Mouse (Mus musculus) hindbrain, embryonic 11.5 days (tissue): Measurements from ENCODE around the gene Hist1h1d. TPM values are rescaled to one million over a fixed set of nuclear protein-coding genes. Genes with fewer than 3 reads are reported as not detected.

ENCODE experiments used
- ATAC-seq: fragments of 200-750 bp; cut with Nextera tagmentation; 2 replicates; pipeline ENCODE4 v1.8.0; 2017; ENCODE audit warnings: mild to moderate bottlenecking, moderate TSS enrichment, moderate library complexity; ENCODE audit not compliant: low FRiP score
- DNase-seq: peaks from one replicate; pipeline ENCODE4 v3.0.0-alpha.2; 2015; ENCODE audit warnings: low spot score
- H3K27ac ChIP-seq: fragments of 300-500 bp; sonication (generic); 2 replicates; pipeline ENCODE4 v1.5.1; 2014; ENCODE audit warnings: mild to moderate bottlenecking, low read depth, low read length
- H3K27me3 ChIP-seq: fragments of 300-500 bp; sonication (generic); 2 replicates; pipeline ENCODE4 v1.6.1; 2014; ENCODE audit warnings: mild to moderate bottlenecking, low read length, moderate library complexity, mixed read lengths; ENCODE audit not compliant: control insufficient read depth, insufficient read depth
- H3K36me3 ChIP-seq: fragments of 300-500 bp; sonication (generic); 2 replicates; pipeline ENCODE4 v1.6.1; 2014; ENCODE audit warnings: mild to moderate bottlenecking, low read length, moderate library complexity, mixed read lengths; ENCODE audit not compliant: control insufficient read depth, insufficient read depth
- H3K4me1 ChIP-seq: fragments of 300-500 bp; sonication (generic); replicated peaks from 2 replicates; pipeline ENCODE4 v1.6.1; 2014; ENCODE audit warnings: low read length, mixed read lengths; ENCODE audit not compliant: control insufficient read depth, insufficient read depth
- H3K4me2 ChIP-seq: fragments of 300-500 bp; sonication (generic); replicated peaks from 2 replicates; pipeline ENCODE4 v1.6.1; 2014; ENCODE audit warnings: mild to moderate bottlenecking, low read depth, low read length
- H3K4me3 ChIP-seq: fragments of 300-500 bp; sonication (generic); 2 replicates; pipeline ENCODE4 v1.5.1; 2014; ENCODE audit warnings: low read depth, low read length
- H3K9ac ChIP-seq: fragments of 300-500 bp; sonication (generic); 2 replicates; pipeline ENCODE4 v1.6.1; 2014; ENCODE audit warnings: low read depth, low read length
- H3K9me3 ChIP-seq: fragments of 300-500 bp; sonication (generic); 2 replicates; pipeline ENCODE4 v1.6.1; 2016; ENCODE audit warnings: low read length; ENCODE audit not compliant: control insufficient read depth
- WGBS: fragments of 180-500 bp; shearing (Covaris S2); extraction: QIAGEN DNeasy Blood & Tissue Kit; methylation state at CpG from one replicate; pipeline ENCODE4 v1.1.7; 2014; 5-methylcytosine and 5-hydroxymethylcytosine counted together
- polyA plus RNA-seq: library from polyadenylated mRNA; unstranded; fragments of >200 nt; fragmentation: Nextera tagmentation; extraction: Ambion mirVana; gene quantifications from 2 replicates; pipeline ENCODE4 v1.2.1, GENCODE M21; 2014

The Hist1h1d gene
- polyA plus RNA-seq, 1 experiment from 2014 or later = 0.56 TPM

GRCm38 (mm10) chr13:23515826-23516620 is 37.0 kb upstream of the Hist1h1d start:
- Histone ChIP-seq H3K9ac (peak overlapping the region; percentile 32; the same call in 1 of the 2 replicates), H3K4me3 (peak overlapping the region; percentile 40; the same call in 1 of the 2 replicates), H3K27ac (no peak overlapping the region), H3K27me3 (no peaks in the 10 kb centered on the region), H3K36me3 (no peaks in the 10 kb centered on the region), H3K4me1 (no peaks in the 10 kb centered on the region), H3K4me2 (peak overlapping the region; percentile 49), H3K9me3 (no peaks in the 10 kb centered on the region)
- WGBS = 53% methylated on average over 15 of the region's 15 CpGs
- DNase-seq (no peak), ATAC-seq (no peak)

- peak overlapping the region; percentile 42 for H3K4me2 ChIP-seq
- no peak overlapping the region for H3K9ac ChIP-seq
- H3K27me3 ChIP-seq = no peaks in the 10 kb centered on the region
- no peaks in the 10 kb centered on the region for H3K36me3 ChIP-seq
- under 1% methylated on average over 19 of the region's 19 CpGs for WGBS
- peak overlapping the region; percentile 40 for H3K4me3 ChIP-seq
- peak; percentile 86 for DNase-seq
- no peaks in the 10 kb centered on the region for H3K4me1 ChIP-seq
- H3K27ac ChIP-seq = no peak overlapping the region
- peak; percentile 76; the same call in 1 of the 2 replicates for ATAC-seq
- H3K9me3 ChIP-seq = no peaks in the 10 kb centered on the region
These were observed 36.0 kb upstream of the Hist1h1d start for GRCm38 (mm10) chr13:23516822-23517602.

- H3K4me1 ChIP-seq = no peaks in the 10 kb centered on the region
- ATAC-seq (peak; percentile 91), DNase-seq (peak; percentile 89)
- H3K4me3 ChIP-seq = peak overlapping the region; percentile 40
- no peak overlapping the region for H3K9ac ChIP-seq
- H3K27me3 ChIP-seq = no peaks in the 10 kb centered on the region
- H3K27ac ChIP-seq = no peak overlapping the region
- WGBS = under 1% methylated on average over 27 of the region's 27 CpGs
- peak overlapping the region; percentile 44 for H3K4me2 ChIP-seq
- H3K9me3 ChIP-seq = no peaks in the 10 kb centered on the region
- no peaks in the 10 kb centered on the region for H3K36me3 ChIP-seq
These were observed 35.3 kb upstream of the Hist1h1d start for GRCm38 (mm10) chr13:23517603-23518294.

GRCm38 (mm10) chr13:23518295-23518603 is 34.8 kb upstream of the Hist1h1d start:
- Histone ChIP-seq H3K27me3 (no peaks in the 10 kb centered on the region), H3K4me3 (peak overlapping the region; percentile 40), H3K9me3 (no peaks in the 10 kb centered on the region), H3K36me3 (no peaks in the 10 kb centered on the region), H3K27ac (no peak overlapping the region), H3K9ac (no peak overlapping the region), H3K4me1 (no peaks in the 10 kb centered on the region), H3K4me2 (peak overlapping the region; percentile 44)
- WGBS = under 1% methylated on average over 6 of the region's 6 CpGs
- DNase-seq = no peak
- no peak for ATAC-seq

GRCm38 (mm10) chr13:23518885-23519284 is 34.2 kb upstream of the Hist1h1d start:
- H3K4me3 ChIP-seq = peak overlapping the region; percentile 27
- H3K27me3 ChIP-seq = no peaks in the 10 kb centered on the region
- ATAC-seq (peak; percentile 63; the same call in 1 of the 2 replicates), DNase-seq (peak; percentile 88)
- H3K4me1 ChIP-seq = no peaks in the 10 kb centered on the region
- no peaks in the 10 kb centered on the region for H3K36me3 ChIP-seq
- no peak overlapping the region for H3K9ac ChIP-seq
- WGBS = 0% methylated on average over 6 of the region's 6 CpGs
- peak overlapping the region; percentile 38 for H3K4me2 ChIP-seq
- no peaks in the 10 kb centered on the region for H3K9me3 ChIP-seq
- H3K27ac ChIP-seq = no peak overlapping the region

GRCm38 (mm10) chr13:23519416-23519815 is 33.6 kb upstream of the Hist1h1d start:
- Histone ChIP-seq H3K9ac (no peak overlapping the region), H3K36me3 (no peaks in the 10 kb centered on the region), H3K27me3 (no peaks in the 10 kb centered on the region), H3K27ac (no peak overlapping the region), H3K9me3 (no peaks in the 10 kb centered on the region), H3K4me1 (no peaks in the 10 kb centered on the region), H3K4me3 (peak overlapping the region; percentile 27), H3K4me2 (peak overlapping the region; percentile 38)
- under 1% methylated on average over 10 of the region's 10 CpGs for WGBS
- DNase-seq (peak; percentile 90), ATAC-seq (peak; percentile 58)

- H3K4me2 ChIP-seq = no peak overlapping the region
- no peak overlapping the region for H3K9ac ChIP-seq
- H3K9me3 ChIP-seq = no peaks in the 10 kb centered on the region
- H3K36me3 ChIP-seq = no peaks in the 10 kb centered on the region
- ATAC-seq (no peak), DNase-seq (peak; percentile 79)
- under 1% methylated on average over 14 of the region's 14 CpGs for WGBS
- H3K4me3 ChIP-seq = no peak overlapping the region; the same call in 1 of the 2 replicates
- no peaks in the 10 kb centered on the region for H3K4me1 ChIP-seq
- no peak overlapping the region for H3K27ac ChIP-seq
- H3K27me3 ChIP-seq = no peaks in the 10 kb centered on the region
These were observed 31.4 kb upstream of the Hist1h1d start for GRCm38 (mm10) chr13:23521703-23522102.

- Histone ChIP-seq H3K4me2 (no peak overlapping the region), H3K9ac (no peak overlapping the region), H3K4me3 (no peak overlapping the region), H3K36me3 (no peaks in the 10 kb centered on the region), H3K27ac (no peak overlapping the region), H3K4me1 (no peaks in the 10 kb centered on the region; the same call in 1 of the 2 replicates), H3K27me3 (no peaks in the 10 kb centered on the region), H3K9me3 (no peaks in the 10 kb centered on the region)
- no peak for ATAC-seq
- DNase-seq = no peak
- WGBS = 52% methylated on average over 5 of the region's 5 CpGs
These were observed 29.1 kb upstream of the Hist1h1d start for GRCm38 (mm10) chr13:23523976-23524375.
